Mouse (Mus musculus): ENCODE data around the gene Sit1. TPM values are rescaled to one million over a fixed set of nuclear protein-coding genes. Genes with fewer than 3 reads are reported as not detected.

The Sit1 gene
- polyA plus RNA-seq, 1 experiment from 2014 or later, result not detected

GRCm38 (mm10) chr4:43515764-43516708 is 32.5 kb upstream of the Sit1 start:
- Histone ChIP-seq H3K27ac (ENCODE audit: low read depth, low read length) (no peak overlapping the region), H3K9ac (ENCODE audit: low read depth, low read length) (no peak overlapping the region), H3K9me3 (ENCODE audit: control insufficient read depth, low read length) (no peaks in the 10 kb centered on the region), H3K4me2 (replicated peaks; ENCODE audit: low read depth, low read length) (no peak overlapping the region), H3K4me1 (ENCODE audit: control insufficient read depth, insufficient read depth, low read length) (peaks cover 20% of the 10 kb centered on the region), H3K27me3 (ENCODE audit: control insufficient read depth, insufficient read depth, low read length) (0 out of 2 replicates have a peak, but pooled peaks cover 4% of the 10 kb centered on the region), H3K4me3 (ENCODE audit: low read length) (no peak overlapping the region), H3K36me3 (ENCODE audit: control insufficient read depth, insufficient read depth, low read length) (peaks cover 28% of the 10 kb centered on the region)
- no peak for ATAC-seq (ENCODE audit: low FRiP score, low TSS enrichment)
- 73% methylated on average over 11 of the region's 11 CpGs for WGBS

DNA sequence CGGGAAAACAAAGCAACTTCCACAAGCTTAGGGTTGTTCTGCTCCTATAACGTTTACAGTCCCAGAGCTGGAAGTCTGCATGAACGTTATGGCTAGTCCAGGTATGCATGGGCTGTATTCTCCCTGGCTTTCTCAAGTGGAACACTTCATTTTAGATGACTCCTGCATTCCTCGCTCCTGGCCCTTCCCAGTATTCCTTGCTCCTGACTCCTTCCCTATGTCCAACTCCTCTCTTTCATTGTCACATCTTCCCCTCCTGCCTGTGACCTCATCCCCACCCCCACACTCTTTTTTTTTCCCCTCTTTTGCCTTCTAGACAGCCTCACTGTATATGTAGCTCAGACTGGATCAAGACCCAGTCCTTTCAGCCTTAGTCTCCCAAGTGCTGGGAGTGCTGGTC is 30.3 kb upstream of the Sit1 start:
- no peaks in the 10 kb centered on the region for H3K27me3 ChIP-seq (ENCODE audit: control insufficient read depth, insufficient read depth, low read length)
- H3K9ac ChIP-seq (ENCODE audit: low read depth, low read length), result no peak overlapping the region
- H3K27ac ChIP-seq (ENCODE audit: low read depth, low read length), result no peak overlapping the region
- H3K4me1 ChIP-seq (ENCODE audit: control insufficient read depth, insufficient read depth, low read length), result peaks cover 6% of the 10 kb centered on the region
- no peak for ATAC-seq (ENCODE audit: low FRiP score, low TSS enrichment)
- H3K36me3 ChIP-seq (ENCODE audit: control insufficient read depth, insufficient read depth, low read length), result peaks cover 21% of the 10 kb centered on the region
- H3K9me3 ChIP-seq (ENCODE audit: control insufficient read depth, low read length), result no peaks in the 10 kb centered on the region
- H3K4me3 ChIP-seq (ENCODE audit: low read length), result no peak overlapping the region
- H3K4me2 ChIP-seq (replicated peaks; ENCODE audit: low read depth, low read length), result no peak overlapping the region
- WGBS, result 72% methylated on average over 4 of the region's 4 CpGs

DNA sequence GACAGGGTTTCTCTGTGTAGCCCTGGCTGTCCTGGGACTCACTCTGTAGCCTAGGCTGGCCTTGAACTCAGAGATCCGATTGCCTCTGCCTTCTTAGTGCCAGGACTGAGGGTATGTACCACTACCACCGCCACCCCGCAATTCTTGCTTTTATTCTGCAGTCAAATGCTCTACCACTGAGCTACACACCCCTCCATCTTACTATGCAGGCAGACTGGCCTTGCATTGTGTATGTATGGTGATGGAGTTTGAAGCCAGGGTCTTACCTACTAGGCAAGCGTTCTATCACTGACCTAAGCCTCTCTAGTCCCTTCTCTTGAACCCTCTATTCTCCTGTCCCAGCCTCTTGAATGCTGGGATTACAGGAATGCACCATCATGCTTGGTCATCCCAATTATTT is 29.8 kb upstream of the Sit1 start:
- no peak overlapping the region for H3K9ac ChIP-seq (ENCODE audit: low read depth, low read length)
- H3K27me3 ChIP-seq (ENCODE audit: control insufficient read depth, insufficient read depth, low read length), result no peaks in the 10 kb centered on the region
- H3K36me3 ChIP-seq (ENCODE audit: control insufficient read depth, insufficient read depth, low read length), result peaks cover 20% of the 10 kb centered on the region; the same call in 1 of the 2 replicates
- no peak overlapping the region for H3K4me3 ChIP-seq (ENCODE audit: low read length)
- ATAC-seq (ENCODE audit: low FRiP score, low TSS enrichment), result no peak
- no peak overlapping the region for H3K27ac ChIP-seq (ENCODE audit: low read depth, low read length)
- peaks cover 5% of the 10 kb centered on the region; the same call in 1 of the 2 replicates for H3K4me1 ChIP-seq (ENCODE audit: control insufficient read depth, insufficient read depth, low read length)
- no peak overlapping the region for H3K4me2 ChIP-seq (replicated peaks; ENCODE audit: low read depth, low read length)
- no peaks in the 10 kb centered on the region for H3K9me3 ChIP-seq (ENCODE audit: control insufficient read depth, low read length)
- WGBS, result 84% methylated on average over 4 of the region's 4 CpGs

- Histone ChIP-seq H3K4me3 (ENCODE audit: low read length) (no peak overlapping the region), H3K27ac (ENCODE audit: low read depth, low read length) (no peak overlapping the region), H3K4me1 (ENCODE audit: control insufficient read depth, insufficient read depth, low read length) (peaks cover 5% of the 10 kb centered on the region; the same call in 1 of the 2 replicates), H3K9ac (ENCODE audit: low read depth, low read length) (no peak overlapping the region), H3K36me3 (ENCODE audit: control insufficient read depth, insufficient read depth, low read length) (peaks cover 16% of the 10 kb centered on the region; the same call in 1 of the 2 replicates), H3K27me3 (ENCODE audit: control insufficient read depth, insufficient read depth, low read length) (no peaks in the 10 kb centered on the region), H3K9me3 (ENCODE audit: control insufficient read depth, low read length) (no peaks in the 10 kb centered on the region), H3K4me2 (replicated peaks; ENCODE audit: low read depth, low read length) (no peak overlapping the region)
- ATAC-seq (ENCODE audit: low FRiP score, low TSS enrichment), result no peak
- 59% methylated on average over 7 of the region's 7 CpGs for WGBS
These were observed 29.1 kb upstream of the Sit1 start for GRCm38 (mm10) chr4:43512653-43513052.

DNA sequence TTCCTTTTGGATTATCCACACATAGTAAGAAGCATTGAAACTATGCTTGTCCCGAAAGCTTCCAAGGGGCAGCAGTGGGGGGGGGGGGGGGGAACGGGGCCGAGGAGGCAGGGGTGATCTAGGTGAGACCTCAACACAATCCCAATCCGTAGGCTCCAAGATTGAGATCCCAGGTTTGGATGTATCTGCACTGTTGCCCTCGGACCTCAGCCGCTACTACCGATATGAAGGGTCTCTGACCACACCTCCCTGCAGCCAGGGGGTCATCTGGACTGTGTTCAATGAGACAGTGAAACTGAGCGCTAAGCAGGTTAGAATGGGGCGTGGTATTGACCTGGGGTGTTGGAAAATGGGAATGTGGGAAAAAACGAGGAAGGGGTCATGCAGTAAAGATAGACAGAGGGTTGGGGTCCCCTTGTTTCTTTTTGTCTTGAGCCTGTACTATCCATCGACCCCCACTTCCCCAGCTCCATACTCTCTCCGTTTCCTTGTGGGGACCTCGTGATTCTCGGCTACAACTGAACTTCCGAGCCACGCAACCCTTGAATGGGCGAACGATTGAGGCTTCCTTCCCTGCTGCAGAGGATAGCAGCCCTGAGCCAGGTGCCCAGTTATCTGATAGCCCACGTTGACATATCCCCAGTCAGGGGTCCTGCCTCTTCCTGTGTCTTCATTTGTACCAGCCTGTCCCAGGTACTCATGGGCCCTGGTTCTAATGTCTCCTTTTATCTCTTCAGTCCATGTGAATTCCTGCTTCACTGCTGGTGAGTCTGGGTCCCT is 28.3 kb upstream of the Sit1 start:
- no peak overlapping the region for H3K27ac ChIP-seq (ENCODE audit: low read depth, low read length)

DNA sequence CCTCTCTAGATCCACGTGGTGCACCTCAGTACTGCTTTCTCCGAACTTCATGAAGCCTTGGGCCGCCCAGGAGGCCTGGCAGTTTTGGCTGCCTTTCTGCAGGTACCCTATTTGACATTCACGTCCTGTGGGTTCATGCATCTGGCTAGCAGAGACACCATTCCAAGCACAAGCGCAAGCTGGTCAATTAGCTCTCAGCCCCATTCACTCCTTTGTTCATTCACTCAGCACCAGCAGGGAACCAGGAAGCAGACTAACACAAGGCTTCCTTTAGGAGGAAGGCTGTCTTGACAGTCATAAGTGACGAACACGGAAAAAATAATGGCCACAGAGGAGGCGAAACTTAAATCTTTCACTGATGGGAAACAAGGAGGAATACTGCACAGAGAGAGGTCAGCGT is 25.6 kb upstream of the Sit1 start:
- 36% methylated on average over 9 of the region's 9 CpGs for WGBS
- peaks cover 5% of the 10 kb centered on the region; the same call in 1 of the 2 replicates for H3K4me1 ChIP-seq (ENCODE audit: control insufficient read depth, insufficient read depth, low read length)
- H3K4me2 ChIP-seq (replicated peaks; ENCODE audit: low read depth, low read length), result peak overlapping the region; percentile 56
- H3K27ac ChIP-seq (ENCODE audit: low read depth, low read length), result no peak overlapping the region
- no peaks in the 10 kb centered on the region for H3K27me3 ChIP-seq (ENCODE audit: control insufficient read depth, insufficient read depth, low read length)
- H3K4me3 ChIP-seq (ENCODE audit: low read length), result peak overlapping the region; percentile 42; the same call in 1 of the 2 replicates
- no peak for ATAC-seq (ENCODE audit: low FRiP score, low TSS enrichment)
- H3K36me3 ChIP-seq (ENCODE audit: control insufficient read depth, insufficient read depth, low read length), result no peaks in the 10 kb centered on the region
- no peak overlapping the region; the same call in 1 of the 2 replicates for H3K9ac ChIP-seq (ENCODE audit: low read depth, low read length)
- no peaks in the 10 kb centered on the region for H3K9me3 ChIP-seq (ENCODE audit: control insufficient read depth, low read length)

More for the DNA sequence above, 28.3 kb upstream of the Sit1 start:
- H3K36me3 ChIP-seq (ENCODE audit: control insufficient read depth, insufficient read depth, low read length), result peaks cover 10% of the 10 kb centered on the region; the same call in 1 of the 2 replicates
- peaks cover 5% of the 10 kb centered on the region; the same call in 1 of the 2 replicates for H3K4me1 ChIP-seq (ENCODE audit: control insufficient read depth, insufficient read depth, low read length)
- no peak overlapping the region for H3K4me2 ChIP-seq (replicated peaks; ENCODE audit: low read depth, low read length)
- no peaks in the 10 kb centered on the region for H3K9me3 ChIP-seq (ENCODE audit: control insufficient read depth, low read length)
- H3K27me3 ChIP-seq (ENCODE audit: control insufficient read depth, insufficient read depth, low read length), result no peaks in the 10 kb centered on the region
- no peak overlapping the region for H3K9ac ChIP-seq (ENCODE audit: low read depth, low read length)
- no peak overlapping the region for H3K4me3 ChIP-seq (ENCODE audit: low read length)
- 77% methylated on average over 19 of the region's 19 CpGs for WGBS
- ATAC-seq (ENCODE audit: low FRiP score, low TSS enrichment), result no peak

DNA sequence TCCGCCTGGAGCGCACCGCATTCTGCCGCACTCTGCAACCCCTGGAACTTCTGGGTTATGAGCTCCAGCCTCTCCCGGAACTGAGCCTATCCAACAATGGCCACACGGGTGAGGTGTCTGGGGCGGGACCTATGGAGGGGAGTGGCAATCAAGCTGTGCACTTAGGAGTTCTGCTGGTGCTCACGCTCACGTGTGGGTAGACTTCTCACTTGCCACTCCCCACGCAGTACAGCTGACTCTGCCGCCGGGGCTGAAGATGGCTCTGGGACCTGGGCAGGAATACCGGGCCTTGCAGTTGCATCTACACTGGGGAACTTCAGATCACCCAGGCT is 25.1 kb upstream of the Sit1 start:
- Histone ChIP-seq H3K9ac (ENCODE audit: low read depth, low read length) (peak overlapping the region; percentile 31), H3K9me3 (ENCODE audit: control insufficient read depth, low read length) (no peaks in the 10 kb centered on the region), H3K36me3 (ENCODE audit: control insufficient read depth, insufficient read depth, low read length) (no peaks in the 10 kb centered on the region), H3K4me2 (replicated peaks; ENCODE audit: low read depth, low read length) (peak overlapping the region; percentile 56), H3K27ac (ENCODE audit: low read depth, low read length) (no peak overlapping the region), H3K4me3 (ENCODE audit: low read length) (peak overlapping the region; percentile 42), H3K4me1 (ENCODE audit: control insufficient read depth, insufficient read depth, low read length) (peaks cover 5% of the 10 kb centered on the region; the same call in 1 of the 2 replicates), H3K27me3 (ENCODE audit: control insufficient read depth, insufficient read depth, low read length) (no peaks in the 10 kb centered on the region)
- ATAC-seq (ENCODE audit: low FRiP score, low TSS enrichment), result peak; percentile 83
- 3% methylated on average over 13 of the region's 13 CpGs for WGBS

DNA sequence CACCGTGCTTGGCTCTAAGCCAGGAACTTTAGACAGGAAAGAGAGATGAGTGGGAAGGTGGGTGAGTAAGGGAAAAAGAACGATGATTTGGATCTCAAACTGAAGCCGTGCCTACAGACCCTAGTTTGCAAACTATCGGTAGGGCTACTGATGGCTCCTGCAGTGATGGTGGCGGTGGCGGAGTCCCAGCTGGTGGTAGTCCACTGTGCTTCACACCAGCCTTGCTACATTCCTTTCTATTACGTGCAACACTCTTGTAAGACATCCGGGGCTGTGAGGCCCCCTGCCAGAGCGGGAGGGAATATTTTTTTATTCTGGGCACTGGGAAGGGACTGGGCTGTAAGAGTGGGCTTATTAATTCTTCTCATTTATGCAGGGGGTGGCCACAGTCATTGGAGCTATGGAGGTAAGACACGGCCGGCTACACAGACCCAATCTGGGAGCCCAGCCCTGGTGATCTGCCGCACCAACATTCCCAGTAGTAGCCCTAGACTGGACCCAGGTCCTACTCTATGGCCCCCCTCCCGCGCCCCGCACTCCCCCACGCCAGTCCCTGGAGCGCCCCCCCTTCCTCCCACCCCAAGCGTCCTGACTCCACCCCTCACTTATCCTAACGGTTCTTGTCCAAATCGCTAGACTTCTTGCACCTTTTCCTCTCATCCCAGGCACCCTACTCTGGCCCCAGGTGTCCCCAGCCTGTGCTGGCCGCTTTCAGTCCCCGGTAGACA is 24.6 kb upstream of the Sit1 start:
- Histone ChIP-seq H3K27me3 (ENCODE audit: control insufficient read depth, insufficient read depth, low read length) (no peaks in the 10 kb centered on the region), H3K4me1 (ENCODE audit: control insufficient read depth, insufficient read depth, low read length) (peaks cover 5% of the 10 kb centered on the region; the same call in 1 of the 2 replicates), H3K9ac (ENCODE audit: low read depth, low read length) (peak overlapping the region; percentile 31), H3K4me3 (ENCODE audit: low read length) (peak overlapping the region; percentile 42), H3K36me3 (ENCODE audit: control insufficient read depth, insufficient read depth, low read length) (no peaks in the 10 kb centered on the region), H3K4me2 (replicated peaks; ENCODE audit: low read depth, low read length) (peak overlapping the region; percentile 56), H3K27ac (ENCODE audit: low read depth, low read length) (no peak overlapping the region), H3K9me3 (ENCODE audit: control insufficient read depth, low read length) (no peaks in the 10 kb centered on the region)
- WGBS, result 5% methylated on average over 22 of the region's 22 CpGs
- ATAC-seq (ENCODE audit: low FRiP score, low TSS enrichment), result peak; percentile 55
